Mouse (Mus musculus): Measurements from ENCODE around the gene Cited1. TPM values are rescaled to one million over a fixed set of nuclear protein-coding genes. Genes with fewer than 3 reads are reported as not detected.

The Cited1 gene
- polyA plus RNA-seq (2014; fragmentation: Nextera tagmentation; extraction: Ambion mirVana): 9.7 and 12.4 TPM in 2 replicates

GRCm38 (mm10) chrX:102251937-102252860 is at the start of gene Cited1:
TSS of gene Cited1 (minus strand) at chrX:102252181.
- ATAC-seq: peak; percentile 95
- no peaks in the 10 kb centered on the region for H3K36me3 ChIP-seq (ENCODE audit: control insufficient read depth, insufficient read depth, low read length)
- H3K4me1 ChIP-seq (ENCODE audit: control insufficient read depth, insufficient read depth, low read length): no peaks in the 10 kb centered on the region
- H3K27ac ChIP-seq (ENCODE audit: low read depth, low read length): no peak within 1 kb of the TSS; the same call in 1 of the 2 replicates
- no peaks in the 10 kb centered on the region for H3K9me3 ChIP-seq (replicated peaks; ENCODE audit: control insufficient read depth, low read length)
- 34% methylated on average over 44 of the region's 44 CpGs for WGBS
- peak within 1 kb of the TSS; percentile 45 for H3K4me3 ChIP-seq (ENCODE audit: low read depth, low read length)
- H3K4me2 ChIP-seq (ENCODE audit: low read length): peak within 1 kb of the TSS; percentile 85
- H3K9ac ChIP-seq (ENCODE audit: low read length): peak within 1 kb of the TSS; percentile 58
- H3K27me3 ChIP-seq (replicated peaks; ENCODE audit: control insufficient read depth, insufficient read depth, low read length): peaks cover 16% of the 10 kb centered on the region
- DNase-seq (ENCODE audit: low spot score): peak; percentile 88

- no peak overlapping the region for H3K4me2 ChIP-seq (ENCODE audit: low read length)
- no peak overlapping the region for H3K9ac ChIP-seq (ENCODE audit: low read length)
- H3K9me3 ChIP-seq (replicated peaks; ENCODE audit: control insufficient read depth, low read length): no peaks in the 10 kb centered on the region
- 79% methylated on average over 3 of the region's 3 CpGs for WGBS
- H3K36me3 ChIP-seq (ENCODE audit: control insufficient read depth, insufficient read depth, low read length): no peaks in the 10 kb centered on the region
- H3K4me3 ChIP-seq (ENCODE audit: low read depth, low read length): no peak overlapping the region
- DNase-seq (ENCODE audit: low spot score): no peak
- no peaks in the 10 kb centered on the region for H3K27me3 ChIP-seq (replicated peaks; ENCODE audit: control insufficient read depth, insufficient read depth, low read length)
- no peaks in the 10 kb centered on the region for H3K4me1 ChIP-seq (ENCODE audit: control insufficient read depth, insufficient read depth, low read length)
- no peak for ATAC-seq
- H3K27ac ChIP-seq (ENCODE audit: low read depth, low read length): no peak overlapping the region
Measured at GRCm38 (mm10) chrX:102284889-102285288, 32.9 kb upstream of the Cited1 start.

- Histone ChIP-seq H3K4me2 (ENCODE audit: low read length) (no peak overlapping the region), H3K27ac (ENCODE audit: low read depth, low read length) (no peak overlapping the region), H3K27me3 (replicated peaks; ENCODE audit: control insufficient read depth, insufficient read depth, low read length) (no peaks in the 10 kb centered on the region), H3K4me3 (ENCODE audit: low read depth, low read length) (no peak overlapping the region), H3K36me3 (ENCODE audit: control insufficient read depth, insufficient read depth, low read length) (no peaks in the 10 kb centered on the region), H3K9ac (ENCODE audit: low read length) (no peak overlapping the region), H3K4me1 (ENCODE audit: control insufficient read depth, insufficient read depth, low read length) (no peaks in the 10 kb centered on the region), H3K9me3 (replicated peaks; ENCODE audit: control insufficient read depth, low read length) (no peaks in the 10 kb centered on the region)
- ATAC-seq (no peak), DNase-seq (ENCODE audit: low spot score) (peak; percentile 2)
- WGBS: 82% methylated on average over 14 of the region's 14 CpGs
Measured at GRCm38 (mm10) chrX:102262620-102263345, 10.8 kb upstream of the Cited1 start.

- Histone ChIP-seq H3K9ac (ENCODE audit: low read length) (no peak overlapping the region), H3K4me1 (ENCODE audit: control insufficient read depth, insufficient read depth, low read length) (no peaks in the 10 kb centered on the region), H3K9me3 (replicated peaks; ENCODE audit: control insufficient read depth, low read length) (no peaks in the 10 kb centered on the region), H3K36me3 (ENCODE audit: control insufficient read depth, insufficient read depth, low read length) (no peaks in the 10 kb centered on the region), H3K27ac (ENCODE audit: low read depth, low read length) (no peak overlapping the region), H3K4me3 (ENCODE audit: low read depth, low read length) (no peak overlapping the region), H3K4me2 (ENCODE audit: low read length) (no peak overlapping the region), H3K27me3 (replicated peaks; ENCODE audit: control insufficient read depth, insufficient read depth, low read length) (no peaks in the 10 kb centered on the region; the same call in 1 of the 2 replicates)
- ATAC-seq (no peak), DNase-seq (ENCODE audit: low spot score) (no peak)
- 93% methylated on average over 4 of the region's 4 CpGs for WGBS
Measured at GRCm38 (mm10) chrX:102259772-102260171, 7.8 kb upstream of the Cited1 start.

GRCm38 (mm10) chrX:102253892-102254291 is 1.9 kb upstream of the Cited1 start:
- Histone ChIP-seq H3K9ac (ENCODE audit: low read length) (no peak overlapping the region), H3K27me3 (replicated peaks; ENCODE audit: control insufficient read depth, insufficient read depth, low read length) (peaks cover 16% of the 10 kb centered on the region), H3K4me2 (ENCODE audit: low read length) (peak overlapping the region; percentile 36; the same call in 1 of the 2 replicates), H3K9me3 (replicated peaks; ENCODE audit: control insufficient read depth, low read length) (no peaks in the 10 kb centered on the region), H3K36me3 (ENCODE audit: control insufficient read depth, insufficient read depth, low read length) (no peaks in the 10 kb centered on the region), H3K4me3 (ENCODE audit: low read depth, low read length) (no peak overlapping the region), H3K4me1 (ENCODE audit: control insufficient read depth, insufficient read depth, low read length) (no peaks in the 10 kb centered on the region), H3K27ac (ENCODE audit: low read depth, low read length) (no peak overlapping the region)
- ATAC-seq (no peak), DNase-seq (ENCODE audit: low spot score) (peak; percentile 42)
- 22% methylated on average over 7 of the region's 7 CpGs for WGBS

GRCm38 (mm10) chrX:102251221-102251936 is 602 bp downstream of the Cited1 start:
- peak overlapping the region; percentile 45 for H3K4me3 ChIP-seq (ENCODE audit: low read depth, low read length)
- DNase-seq (ENCODE audit: low spot score): peak; percentile 10
- peak; percentile 10; the same call in 1 of the 2 replicates for ATAC-seq
- WGBS: 39% methylated on average over 64 of the region's 80 CpGs
- peaks cover 16% of the 10 kb centered on the region for H3K27me3 ChIP-seq (replicated peaks; ENCODE audit: control insufficient read depth, insufficient read depth, low read length)
- H3K27ac ChIP-seq (ENCODE audit: low read depth, low read length): no peak overlapping the region; the same call in 1 of the 2 replicates
- H3K9ac ChIP-seq (ENCODE audit: low read length): peak overlapping the region; percentile 58
- H3K36me3 ChIP-seq (ENCODE audit: control insufficient read depth, insufficient read depth, low read length): no peaks in the 10 kb centered on the region
- H3K4me1 ChIP-seq (ENCODE audit: control insufficient read depth, insufficient read depth, low read length): no peaks in the 10 kb centered on the region
- no peaks in the 10 kb centered on the region for H3K9me3 ChIP-seq (replicated peaks; ENCODE audit: control insufficient read depth, low read length)
- peak overlapping the region; percentile 85 for H3K4me2 ChIP-seq (ENCODE audit: low read length)

- Histone ChIP-seq H3K27me3 (replicated peaks; ENCODE audit: control insufficient read depth, insufficient read depth, low read length) (peaks cover 16% of the 10 kb centered on the region), H3K9ac (ENCODE audit: low read length) (no peak overlapping the region; the same call in 1 of the 2 replicates), H3K27ac (ENCODE audit: low read depth, low read length) (no peak overlapping the region), H3K4me3 (ENCODE audit: low read depth, low read length) (peak overlapping the region; percentile 45), H3K36me3 (ENCODE audit: control insufficient read depth, insufficient read depth, low read length) (no peaks in the 10 kb centered on the region), H3K4me2 (ENCODE audit: low read length) (peak overlapping the region; percentile 85), H3K4me1 (ENCODE audit: control insufficient read depth, insufficient read depth, low read length) (no peaks in the 10 kb centered on the region), H3K9me3 (replicated peaks; ENCODE audit: control insufficient read depth, low read length) (no peaks in the 10 kb centered on the region)
- no peak for DNase-seq (ENCODE audit: low spot score)
- ATAC-seq: no peak
- 27% methylated on average over 24 of the region's 24 CpGs for WGBS
Measured at GRCm38 (mm10) chrX:102250891-102251170, 1.1 kb downstream of the Cited1 start.

GRCm38 (mm10) chrX:102250150-102250890 is 1.7 kb downstream of the Cited1 start:
- Histone ChIP-seq H3K4me2 (ENCODE audit: low read length) (peak overlapping the region; percentile 85), H3K36me3 (ENCODE audit: control insufficient read depth, insufficient read depth, low read length) (no peaks in the 10 kb centered on the region), H3K27ac (ENCODE audit: low read depth, low read length) (no peak overlapping the region), H3K4me1 (ENCODE audit: control insufficient read depth, insufficient read depth, low read length) (no peaks in the 10 kb centered on the region), H3K4me3 (ENCODE audit: low read depth, low read length) (peak overlapping the region; percentile 45), H3K9ac (ENCODE audit: low read length) (0 out of 2 replicates have a peak overlapping the region, but pooled peaks have one; percentile 25), H3K9me3 (replicated peaks; ENCODE audit: control insufficient read depth, low read length) (no peaks in the 10 kb centered on the region), H3K27me3 (replicated peaks; ENCODE audit: control insufficient read depth, insufficient read depth, low read length) (peaks cover 16% of the 10 kb centered on the region)
- no peak for ATAC-seq
- DNase-seq (ENCODE audit: low spot score): peak; percentile 6
- WGBS: 33% methylated on average over 65 of the region's 68 CpGs

Measured in forebrain, embryonic 14.5 days (tissue).